In genomic region chr3:89278107-89278506, GRCm38 (mm10) we compare ENCODE assay signal across 8 mouse cellular contexts. TPM values are rescaled to one million over a fixed set of nuclear protein-coding genes. Genes with fewer than 3 reads are reported as not detected.
DNase-seq lines count a peak whose midpoint lies in the region; ATAC-seq and TF ChIP-seq lines count a peak whose summit lies in the region.

No protein-coding gene starts in this region.

- no peak for TF ChIP-seq POLR2A in cerebellum, adult 2 months (IDR thresholded peaks at IDR 0.05; ENCODE audit: borderline replicate concordance, insufficient read depth, low read length)
- no peak for TF ChIP-seq POLR2A in embryonic fibroblast, embryonic 13.5 days (IDR thresholded peaks at IDR 0.05; ENCODE audit: low read depth, low read length)
- peak; percentile 33 for TF ChIP-seq POLR2A in myocyte (IDR thresholded peaks at IDR 0.05; ENCODE audit: insufficient read length, low read depth)

- peak overlapping the region; percentile 13 for H3ac ChIP-seq in myocyte (ENCODE audit: control insufficient read depth, insufficient read length)

- peak; percentile 29 to 34 for DNase-seq in cerebellum, adult 2 months
- DNase-seq in hindbrain, embryonic 10.5 days (ENCODE audit: low spot score), result no peak
- no peak for DNase-seq in right cerebral cortex, postnatal 14 days
- no peak for DNase-seq in yolk sac, embryonic 10.5 days (ENCODE audit: low spot score)

- H3K27me3 ChIP-seq in cerebellum, adult 2 months (ENCODE audit: control insufficient read depth, insufficient read depth, low read length), result no peaks in the 10 kb centered on the region
- peaks cover 65% of the 10 kb centered on the region for H3K27me3 ChIP-seq in hindbrain, embryonic 10.5 days (ENCODE audit: insufficient read depth, poor library complexity, severe bottlenecking)
- peaks cover 14% of the 10 kb centered on the region for H3K27me3 ChIP-seq in limb, embryonic 12.5 days
- no peaks in the 10 kb centered on the region for H3K27me3 ChIP-seq in myocyte (ENCODE audit: control insufficient read depth, insufficient read depth, insufficient read length)

- peak overlapping the region; percentile 72 for H3K9ac ChIP-seq in limb, embryonic 12.5 days (replicated peaks)

- H3K27ac ChIP-seq in cerebellum, adult 2 months (ENCODE audit: insufficient read depth, low read length), result peak overlapping the region; percentile 46; the same call in 1 of the 2 replicates
- no peak overlapping the region for H3K27ac ChIP-seq in embryonic fibroblast, embryonic 13.5 days (ENCODE audit: insufficient read depth, low read length)
- peak overlapping the region; percentile 78 for H3K27ac ChIP-seq in hindbrain, embryonic 10.5 days
- peak overlapping the region; percentile 82 for H3K27ac ChIP-seq in limb, embryonic 12.5 days

- peak overlapping the region; percentile 92 for H3K4me3 ChIP-seq in cerebellum, adult 2 months (replicated peaks; ENCODE audit: insufficient read depth, low read depth, low read length)
- H3K4me3 ChIP-seq in embryonic fibroblast, embryonic 13.5 days (ENCODE audit: insufficient read depth, low read length), result peak overlapping the region; percentile 49
- peak overlapping the region; percentile 62 for H3K4me3 ChIP-seq in hindbrain, embryonic 10.5 days
- peak overlapping the region; percentile 59 for H3K4me3 ChIP-seq in limb, embryonic 12.5 days (replicated peaks)
- H3K4me3 ChIP-seq in myocyte, result peak overlapping the region; percentile 59

- 44% methylated on average over 7 of the region's 7 CpGs for WGBS in cerebellum, adult 2 months
- 71% methylated on average over 7 of the region's 7 CpGs for WGBS in hindbrain, embryonic 10.5 days
- 46% methylated on average over 7 of the region's 7 CpGs for WGBS in limb, embryonic 12.5 days

- TF ChIP-seq CTCF in cerebellum, adult 2 months (IDR thresholded peaks at IDR 0.05; ENCODE audit: borderline replicate concordance, insufficient read depth, low read depth, low read length), result no peak
- no peak for TF ChIP-seq CTCF in embryonic fibroblast, embryonic 13.5 days (IDR thresholded peaks at IDR 0.05; ENCODE audit: borderline replicate concordance, insufficient read depth, low read length)

- H3K79me2 ChIP-seq in myocyte (ENCODE audit: control insufficient read depth, insufficient read depth), result no peaks in the 10 kb centered on the region

- H3K4me1 ChIP-seq in cerebellum, adult 2 months (ENCODE audit: control insufficient read depth, insufficient read depth, low read length), result peaks cover 8% of the 10 kb centered on the region
- H3K4me1 ChIP-seq in embryonic fibroblast, embryonic 13.5 days (ENCODE audit: control insufficient read depth, insufficient read depth, low read length), result peaks cover 2% of the 10 kb centered on the region; the same call in 1 of the 2 replicates
- peaks cover 60% of the 10 kb centered on the region for H3K4me1 ChIP-seq in hindbrain, embryonic 10.5 days (replicated peaks)
- H3K4me1 ChIP-seq in limb, embryonic 12.5 days (replicated peaks), result peaks cover 55% of the 10 kb centered on the region

- ATAC-seq in cerebellum, adult (ENCODE audit: insufficient number of reproducible peaks, low FRiP score, low TSS enrichment), result no peak
- no peak for ATAC-seq in limb, embryonic 12.5 days (ENCODE audit: insufficient number of reproducible peaks, insufficient read depth, low FRiP score, low TSS enrichment, low read depth)

- H3K36me3 ChIP-seq in hindbrain, embryonic 10.5 days, result no peaks in the 10 kb centered on the region
- H3K36me3 ChIP-seq in limb, embryonic 12.5 days, result peaks cover 24% of the 10 kb centered on the region
- H3K36me3 ChIP-seq in myocyte (ENCODE audit: control insufficient read depth, insufficient read depth), result peaks cover 6% of the 10 kb centered on the region

- H3K4me2 ChIP-seq in limb, embryonic 12.5 days, result peak overlapping the region; percentile 91
- H3K4me2 ChIP-seq in myocyte (ENCODE audit: low read depth), result peak overlapping the region; percentile 93

- no peaks in the 10 kb centered on the region for H3K9me3 ChIP-seq in hindbrain, embryonic 10.5 days
- no peaks in the 10 kb centered on the region for H3K9me3 ChIP-seq in limb, embryonic 12.5 days

TF ChIP-seq in myocyte, 11 proteins besides CTCF, POLR2A, EP300 and RAD21:
- TF ChIP-seq CEBPB (IDR thresholded peaks at IDR 0.05; ENCODE audit: insufficient read depth, poor library complexity, severe bottlenecking) (no peak), E2F4 (IDR thresholded peaks at IDR 0.05; ENCODE audit: insufficient read depth) (no peak), MYOG (IDR thresholded peaks at IDR 0.05; ENCODE audit: control insufficient read depth in 1 of 3, insufficient read depth in 1 of 3, insufficient read length in 2 of 3, low read depth in 2 of 3) (peak in 1 of 3 experiments; percentile 25), TCF12 (IDR thresholded peaks at IDR 0.05; ENCODE audit: insufficient read depth, poor library complexity, severe bottlenecking) (no peak)

RNA-seq across cellular contexts. Expression of gene Efna1, which starts 2.8 kb away (rescaled TPM):
- polyA plus RNA-seq in cerebellum, adult 2 months (2012; rRNA removed), result 14.2 and 14.7 TPM in 2 replicates
- polyA plus RNA-seq in embryonic fibroblast, embryonic 13.5 days (2011; ENCODE audit: insufficient read length, low read depth, missing spikeins), result 4.1 and 7.1 TPM in 2 replicates
- polyA plus RNA-seq in hindbrain, embryonic 10.5 days (2016; fragmentation: Nextera tagmentation; extraction: Ambion mirVana), result 16.5 and 17.7 TPM in 2 replicates
- polyA plus RNA-seq in limb, embryonic 12.5 days (2016; fragmentation: Nextera tagmentation; extraction: Ambion mirVana), result 36.9 and 40.4 TPM in 2 replicates
- polyA plus RNA-seq in myocyte (2012; fragmentation: generic; extraction: Trizol), result 8.2 TPM

RNA-seq across cellular contexts. Expression of gene Slc50a1, which starts 7.7 kb away (rescaled TPM):
- 122 and 127 TPM in 2 replicates for polyA plus RNA-seq in cerebellum, adult 2 months (2012; rRNA removed)
- 91.5 and 103 TPM in 2 replicates for polyA plus RNA-seq in embryonic fibroblast, embryonic 13.5 days (2011; ENCODE audit: insufficient read length, low read depth, missing spikeins)
- polyA plus RNA-seq in hindbrain, embryonic 10.5 days (2016; fragmentation: Nextera tagmentation; extraction: Ambion mirVana), result 34.4 and 36.8 TPM in 2 replicates
- 58.5 and 66.3 TPM in 2 replicates for polyA plus RNA-seq in limb, embryonic 12.5 days (2016; fragmentation: Nextera tagmentation; extraction: Ambion mirVana)
- polyA plus RNA-seq in myocyte (2012; fragmentation: generic; extraction: Trizol), result 48.7 TPM

RNA-seq across cellular contexts. Expression of gene Dpm3, which starts 18.9 kb away (rescaled TPM):
- 212 and 218 TPM in 2 replicates for polyA plus RNA-seq in cerebellum, adult 2 months (2012; rRNA removed)
- 47.2 and 51.3 TPM in 2 replicates for polyA plus RNA-seq in embryonic fibroblast, embryonic 13.5 days (2011; ENCODE audit: insufficient read length, low read depth, missing spikeins)
- 97.0 and 99.4 TPM in 2 replicates for polyA plus RNA-seq in hindbrain, embryonic 10.5 days (2016; fragmentation: Nextera tagmentation; extraction: Ambion mirVana)
- polyA plus RNA-seq in limb, embryonic 12.5 days (2016; fragmentation: Nextera tagmentation; extraction: Ambion mirVana), result 93.9 and 102 TPM in 2 replicates
- polyA plus RNA-seq in myocyte (2012; fragmentation: generic; extraction: Trizol), result 222 TPM

RNA-seq across cellular contexts. Expression of gene Trim46, which starts 32.0 kb away (rescaled TPM):
- polyA plus RNA-seq in cerebellum, adult 2 months (2012; rRNA removed), result 49.8 and 58.5 TPM in 2 replicates
- polyA plus RNA-seq in embryonic fibroblast, embryonic 13.5 days (2011; ENCODE audit: insufficient read length, low read depth, missing spikeins), result 14.2 and 24.2 TPM in 2 replicates
- polyA plus RNA-seq in hindbrain, embryonic 10.5 days (2016; fragmentation: Nextera tagmentation; extraction: Ambion mirVana), result 5.2 and 11.6 TPM in 2 replicates
- polyA plus RNA-seq in limb, embryonic 12.5 days (2016; fragmentation: Nextera tagmentation; extraction: Ambion mirVana), result 6.1 and 6.3 TPM in 2 replicates
- 15.2 TPM for polyA plus RNA-seq in myocyte (2012; fragmentation: generic; extraction: Trizol)

RNA-seq across cellular contexts. Expression of gene Krtcap2, which starts 32.3 kb away (rescaled TPM):
- 80.4 and 82.9 TPM in 2 replicates for polyA plus RNA-seq in cerebellum, adult 2 months (2012; rRNA removed)
- polyA plus RNA-seq in embryonic fibroblast, embryonic 13.5 days (2011; ENCODE audit: insufficient read length, low read depth, missing spikeins), result 265 and 289 TPM in 2 replicates
- 276 and 282 TPM in 2 replicates for polyA plus RNA-seq in hindbrain, embryonic 10.5 days (2016; fragmentation: Nextera tagmentation; extraction: Ambion mirVana)
- polyA plus RNA-seq in limb, embryonic 12.5 days (2016; fragmentation: Nextera tagmentation; extraction: Ambion mirVana), result 316 and 333 TPM in 2 replicates
- polyA plus RNA-seq in myocyte (2012; fragmentation: generic; extraction: Trizol), result 371 TPM

Comparison
In these comparisons a context has a peak if more than half of its experiments do, and no peak if none do; other contexts are left out.
1. DNase-seq: peak in cerebellum, adult 2 months (2 of 2); none in hindbrain, embryonic 10.5 days (single experiment), right cerebral cortex, postnatal 14 days (single experiment) and yolk sac, embryonic 10.5 days (single experiment).
2. Peak in every context shown above with its lines, with median percentiles within 50 percentile points of each other: H3K4me3 ChIP-seq.